Mouse (Mus musculus) macrophage (primary cell): ENCODE measurements around the gene 4933417A18Rik. TPM values are rescaled to one million over a fixed set of nuclear protein-coding genes. Genes with fewer than 3 reads are reported as not detected.
"Not testable (repeated sequence)": the region's sequence is repeated elsewhere in the genome, so short reads cannot be mapped to it uniquely, and the experiment has no call there.

Experiments used
- H3K27ac ChIP-seq: fragments of 350-480 bp; formaldehyde crosslinking; 2 replicates; pipeline ENCODE4 v1.9.0; 2021
- H3K36me3 ChIP-seq: fragments of 350-480 bp; formaldehyde crosslinking; 2 replicates; pipeline ENCODE4 v1.9.0; 2021; ENCODE audit errors: inconsistent target
- H3K4me3 ChIP-seq: fragments of 350-480 bp; formaldehyde crosslinking; 2 replicates; pipeline ENCODE4 v1.9.0; 2021; ENCODE audit errors: inconsistent target
- H3K79me2 ChIP-seq: fragments of 350-480 bp; formaldehyde crosslinking; 2 replicates; pipeline ENCODE4 v1.9.0; 2021; ENCODE audit errors: inconsistent target
- WGBS: methylation state at CpG from one replicate; pipeline ENCODE4 v1.1.7; 2026; ENCODE audit warnings: inconsistent platforms; ENCODE audit not compliant: missing documents; 5-methylcytosine and 5-hydroxymethylcytosine counted together
- polyA plus RNA-seq: library from polyadenylated mRNA; stranded (reverse); fragments of 250-400 nt; gene quantifications from 3 replicates; pipeline ENCODE4 v1.2.4, GENCODE M21; 2018; ENCODE audit warnings: inconsistent platforms

The 4933417A18Rik gene
- polyA plus RNA-seq, 1 experiment from 2014 or later = not detected

DNA sequence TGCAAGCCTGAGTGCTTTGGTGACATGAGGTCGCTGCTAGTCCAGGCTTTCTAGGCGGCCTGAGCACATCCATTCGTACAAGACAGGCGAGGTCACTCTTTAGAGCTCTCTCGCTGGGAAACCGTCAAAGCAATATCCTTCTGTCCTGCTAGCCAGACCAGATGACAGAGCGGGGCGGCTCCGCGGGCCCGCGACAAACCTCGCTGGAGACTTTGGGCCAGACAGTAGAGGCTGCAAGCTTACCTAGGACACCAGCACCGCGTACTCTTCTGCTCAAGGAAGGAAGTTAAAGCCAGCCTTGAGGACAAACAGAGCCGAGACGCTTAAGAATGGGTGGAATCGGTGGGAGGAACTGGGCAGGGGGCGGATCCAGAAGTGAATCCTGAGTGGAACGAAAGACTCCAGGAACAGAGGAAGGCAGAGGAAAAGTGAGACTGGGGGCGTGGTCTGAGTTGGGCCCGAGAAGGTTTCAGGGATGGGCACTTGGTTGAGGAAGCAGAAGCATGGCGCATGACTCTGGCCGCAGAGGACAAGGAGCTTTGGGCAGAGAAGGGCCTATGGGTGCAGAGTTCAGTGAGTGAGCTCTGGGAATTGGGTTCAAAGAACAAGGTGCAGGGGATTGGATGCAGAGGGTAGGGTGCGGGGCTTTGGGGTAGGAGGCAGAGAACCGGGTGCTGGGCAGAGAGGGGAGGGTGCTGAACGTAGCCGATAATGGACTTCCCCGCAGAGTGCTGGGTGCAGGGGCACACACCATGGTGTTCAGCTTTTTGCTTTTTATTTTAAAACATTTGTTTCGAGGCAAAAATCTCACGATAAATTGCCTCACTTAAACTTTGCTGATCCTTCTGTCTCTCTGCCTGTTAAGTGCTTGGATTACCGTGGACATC is 39.5 kb downstream of the 4933417A18Rik start, which contains the start of gene Eci3:
TSS of gene Eci3 (minus strand) at position 300 of the 887 bp plus-strand sequence.
- WGBS = 12% methylated on average over 30 of the region's 32 CpGs
- H3K36me3 ChIP-seq = no peaks in the 10 kb centered on the region
- H3K4me3 ChIP-seq = peak within 1 kb of the TSS; percentile 4; the same call in 1 of the 2 replicates
- H3K79me2 ChIP-seq = no peaks in the 10 kb centered on the region
- no peak within 1 kb of the TSS for H3K27ac ChIP-seq

- 10% methylated on average over 14 of the region's 14 CpGs for WGBS
- Histone ChIP-seq H3K79me2 (no peaks in the 10 kb centered on the region), H3K36me3 (no peaks in the 10 kb centered on the region), H3K27ac (no peak overlapping the region), H3K4me3 (no peak overlapping the region)
Measured at GRCm38 (mm10) chr13:34964419-34964818, 40.2 kb downstream of the 4933417A18Rik start.

- H3K79me2 ChIP-seq = no peaks in the 10 kb centered on the region
- no peak overlapping the region for H3K4me3 ChIP-seq
- H3K27ac ChIP-seq = no peak overlapping the region
- 3% methylated on average over 5 of the region's 5 CpGs for WGBS
- no peaks in the 10 kb centered on the region for H3K36me3 ChIP-seq
Measured at GRCm38 (mm10) chr13:34964866-34965265, 40.7 kb downstream of the 4933417A18Rik start.

DNA sequence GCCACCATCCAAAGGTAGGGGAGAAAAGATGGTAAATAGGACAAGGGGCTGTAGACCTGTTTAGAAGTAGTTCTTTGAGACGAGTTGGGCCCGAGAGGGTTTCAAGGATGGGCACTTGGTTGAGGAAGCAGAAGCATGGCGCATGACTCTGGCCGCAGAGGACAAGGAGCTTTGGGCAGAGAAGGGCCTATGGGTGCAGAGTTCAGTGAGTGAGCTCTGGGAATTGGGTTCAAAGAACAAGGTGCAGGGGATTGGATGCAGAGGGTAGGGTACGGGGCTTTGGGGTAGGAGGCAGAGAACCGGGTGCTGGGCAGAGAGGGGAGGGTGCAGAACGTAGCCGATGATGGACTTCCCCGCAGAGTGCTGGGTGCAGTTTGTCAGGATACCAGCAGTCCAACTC is 41.4 kb downstream of the 4933417A18Rik start:
- not testable (repeated sequence) for H3K36me3 ChIP-seq, H3K79me2 ChIP-seq, H3K27ac ChIP-seq, H3K4me3 ChIP-seq
- 89% methylated on average over 7 of the region's 9 CpGs for WGBS

DNA sequence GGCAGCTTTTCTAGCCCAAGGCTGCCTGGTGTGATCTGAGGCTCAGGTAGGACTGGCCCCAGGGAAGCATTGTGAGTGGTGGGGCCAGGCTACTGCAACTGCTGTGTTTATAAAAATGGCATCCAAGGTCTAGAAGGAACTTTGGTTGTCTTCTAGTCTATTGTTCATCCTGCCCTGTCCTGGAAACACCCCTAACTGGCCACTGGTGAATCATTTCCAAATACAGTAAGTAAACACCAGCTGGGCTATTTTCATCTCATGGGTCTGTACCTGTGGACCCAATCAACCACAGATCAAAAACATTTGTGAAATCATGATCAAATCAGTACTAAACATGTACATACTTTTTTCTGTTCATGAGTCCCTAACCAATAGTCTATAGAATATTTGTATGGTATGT is 48.2 kb downstream of the 4933417A18Rik start:
- H3K4me3 ChIP-seq, H3K36me3 ChIP-seq, H3K79me2 ChIP-seq, H3K27ac ChIP-seq: not testable (repeated sequence)

DNA sequence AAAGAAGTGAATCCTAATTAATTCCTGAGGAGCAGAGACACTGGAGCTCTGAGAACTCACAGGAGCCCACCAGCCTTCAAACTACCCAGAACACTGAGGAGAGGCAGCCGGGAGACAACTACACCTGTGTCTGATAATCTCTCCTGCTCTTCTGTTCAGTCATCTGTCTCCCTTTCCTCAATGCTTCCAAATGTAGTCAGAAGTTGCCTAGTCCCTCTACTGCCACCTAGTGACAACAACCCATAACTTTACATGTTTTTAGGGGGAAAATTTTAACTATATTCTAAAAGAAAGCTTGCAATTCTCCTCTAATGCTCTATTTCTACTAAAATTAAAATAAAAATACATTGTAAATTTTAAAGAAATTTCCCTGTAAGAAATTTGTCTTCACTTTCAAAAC is 48.9 kb downstream of the 4933417A18Rik start:
- 50% methylated on average over 1 of the region's 1 CpGs for WGBS
- Histone ChIP-seq H3K4me3 (no peak overlapping the region), H3K27ac (no peak overlapping the region), H3K36me3 (peaks cover 13% of the 10 kb centered on the region; the same call in 1 of the 2 replicates), H3K79me2 (no peaks in the 10 kb centered on the region)

GRCm38 (mm10) chr13:34973770-34974169 is 49.6 kb downstream of the 4933417A18Rik start:
- Histone ChIP-seq H3K27ac (no peak overlapping the region), H3K36me3 (peaks cover 19% of the 10 kb centered on the region; the same call in 1 of the 2 replicates), H3K4me3 (no peak overlapping the region), H3K79me2 (no peaks in the 10 kb centered on the region)
- 33% methylated on average over 1 of the region's 1 CpGs for WGBS

DNA sequence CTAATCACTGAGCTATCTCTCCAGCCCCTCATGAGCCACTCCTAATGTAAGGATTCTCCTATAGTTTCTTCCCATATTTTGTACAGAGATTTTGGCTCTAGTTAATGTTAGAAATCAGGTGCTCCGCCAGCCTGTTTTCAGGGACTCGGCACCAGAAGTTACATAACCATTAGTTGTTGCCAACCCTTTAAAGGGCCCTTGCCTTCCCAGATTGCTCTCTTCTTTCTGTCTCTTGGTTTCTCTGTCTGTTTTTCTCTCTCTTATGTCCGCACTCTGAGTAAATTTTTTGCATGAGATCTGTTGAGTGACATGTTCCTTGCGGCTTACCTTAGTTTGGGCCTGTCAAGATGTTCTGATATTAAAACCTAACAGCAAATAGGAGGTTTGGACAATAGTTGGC is 51.9 kb downstream of the 4933417A18Rik start:
- 78% methylated on average over 4 of the region's 4 CpGs for WGBS
- Histone ChIP-seq H3K36me3 (peaks cover 38% of the 10 kb centered on the region; the same call in 1 of the 2 replicates), H3K4me3 (no peak overlapping the region), H3K27ac (no peak overlapping the region), H3K79me2 (no peaks in the 10 kb centered on the region)

GRCm38 (mm10) chr13:34977410-34977809 is 53.2 kb downstream of the 4933417A18Rik start:
- peaks cover 45% of the 10 kb centered on the region; the same call in 1 of the 2 replicates for H3K36me3 ChIP-seq

GRCm38 (mm10) chr13:34978635-34979034 is 54.4 kb downstream of the 4933417A18Rik start:
- H3K4me3 ChIP-seq, H3K27ac ChIP-seq, H3K79me2 ChIP-seq: not testable (repeated sequence)
- 95% methylated on average over 5 of the region's 5 CpGs for WGBS
- H3K36me3 ChIP-seq = peaks cover 48% of the 10 kb centered on the region; the same call in 1 of the 2 replicates

More at GRCm38 (mm10) chr13:34977410-34977809, 53.2 kb downstream of the 4933417A18Rik start:
- no peaks in the 10 kb centered on the region for H3K79me2 ChIP-seq
- 98% methylated on average over 3 of the region's 3 CpGs for WGBS
- no peak overlapping the region for H3K27ac ChIP-seq
- H3K4me3 ChIP-seq = no peak overlapping the region

- whole genome bisulfite sequencing = 100% methylated on average over 1 of the region's 1 CpGs
- H3K79me2 ChIP-seq, H3K27ac ChIP-seq, H3K4me3 ChIP-seq: not testable (repeated sequence)
- H3K36me3 ChIP-seq = peaks cover 59% of the 10 kb centered on the region; the same call in 1 of the 2 replicates
Measured at GRCm38 (mm10) chr13:34983479-34983878, 59.3 kb downstream of the 4933417A18Rik start.

GRCm38 (mm10) chr13:34991581-34992273 is 67.5 kb downstream of the 4933417A18Rik start:
- 74% methylated on average over 4 of the region's 4 CpGs for WGBS
- Histone ChIP-seq H3K4me3 (no peak overlapping the region), H3K27ac (no peak overlapping the region), H3K79me2 (no peaks in the 10 kb centered on the region), H3K36me3 (peaks cover 25% of the 10 kb centered on the region; the same call in 1 of the 2 replicates)

- Histone ChIP-seq H3K4me3 (peak overlapping the region; percentile 53), H3K79me2 (no peaks in the 10 kb centered on the region), H3K36me3 (peaks cover 15% of the 10 kb centered on the region; the same call in 1 of the 2 replicates), H3K27ac (no peak overlapping the region)
- 84% methylated on average over 4 of the region's 4 CpGs for WGBS
Measured at GRCm38 (mm10) chr13:34993085-34993484, 68.9 kb downstream of the 4933417A18Rik start.

- peak overlapping the region; percentile 53 for H3K4me3 ChIP-seq
- H3K27ac ChIP-seq = peak overlapping the region; percentile 59
- H3K36me3 ChIP-seq = peaks cover 10% of the 10 kb centered on the region; the same call in 1 of the 2 replicates
- no peaks in the 10 kb centered on the region for H3K79me2 ChIP-seq
- WGBS = under 1% methylated on average over 22 of the region's 22 CpGs
Measured at GRCm38 (mm10) chr13:34993595-34993982, 69.4 kb downstream of the 4933417A18Rik start.
